Mouse (Mus musculus): ENCODE data around the gene Mki67.

DNA sequence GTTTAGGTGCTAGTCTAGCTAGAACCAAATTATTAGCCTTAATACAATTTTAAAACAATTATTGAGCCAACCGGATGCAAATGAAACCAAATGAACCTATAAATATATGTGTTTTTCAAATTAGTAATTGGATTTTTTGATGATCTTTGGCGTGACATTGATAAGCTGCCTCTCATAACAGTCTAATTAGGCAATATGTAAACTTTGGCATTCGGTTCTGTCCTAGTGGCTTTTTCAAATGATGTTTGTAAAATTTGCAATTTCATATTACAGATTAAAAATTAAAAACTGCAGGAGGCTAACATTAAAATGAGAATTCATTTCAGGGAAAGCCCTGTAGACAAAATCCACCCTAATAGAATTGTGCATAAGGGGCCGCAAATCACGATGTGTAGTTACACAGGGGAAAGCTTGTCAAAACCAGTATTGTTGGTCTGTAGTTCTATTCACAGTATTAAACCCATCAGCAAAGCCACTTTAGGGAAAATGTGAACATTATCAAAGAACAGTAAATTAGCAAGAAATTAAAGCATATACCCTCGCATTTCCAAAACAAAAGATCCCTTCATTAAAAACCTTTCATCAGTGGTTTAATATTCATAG is 40.9 kb upstream of the Mki67 start:
- TF ChIP-seq GATA1 (IDR thresholded peaks at IDR 0.05; ENCODE audit: borderline replicate concordance, low read length), result no peak
- TF ChIP-seq FLI1 (IDR thresholded peaks at IDR 0.05; ENCODE audit: low read length), result no peak
